Mouse (Mus musculus): ENCODE results near the gene Syt3.

The Syt3 gene

GRCm38 (mm10) chr7:44383980-44384715 lies at the start of gene Syt3:
Syt3 (plus strand) TSS chr7:44384102.
- DNase-seq (ENCODE audit: low read depth, low spot score) = peak; percentile 35

GRCm38 (mm10) chr7:44334139-44334538 lies 49.8 kb upstream of the Syt3 start:
- DNase-seq (ENCODE audit: low read depth, low spot score) = no peak

DNA sequence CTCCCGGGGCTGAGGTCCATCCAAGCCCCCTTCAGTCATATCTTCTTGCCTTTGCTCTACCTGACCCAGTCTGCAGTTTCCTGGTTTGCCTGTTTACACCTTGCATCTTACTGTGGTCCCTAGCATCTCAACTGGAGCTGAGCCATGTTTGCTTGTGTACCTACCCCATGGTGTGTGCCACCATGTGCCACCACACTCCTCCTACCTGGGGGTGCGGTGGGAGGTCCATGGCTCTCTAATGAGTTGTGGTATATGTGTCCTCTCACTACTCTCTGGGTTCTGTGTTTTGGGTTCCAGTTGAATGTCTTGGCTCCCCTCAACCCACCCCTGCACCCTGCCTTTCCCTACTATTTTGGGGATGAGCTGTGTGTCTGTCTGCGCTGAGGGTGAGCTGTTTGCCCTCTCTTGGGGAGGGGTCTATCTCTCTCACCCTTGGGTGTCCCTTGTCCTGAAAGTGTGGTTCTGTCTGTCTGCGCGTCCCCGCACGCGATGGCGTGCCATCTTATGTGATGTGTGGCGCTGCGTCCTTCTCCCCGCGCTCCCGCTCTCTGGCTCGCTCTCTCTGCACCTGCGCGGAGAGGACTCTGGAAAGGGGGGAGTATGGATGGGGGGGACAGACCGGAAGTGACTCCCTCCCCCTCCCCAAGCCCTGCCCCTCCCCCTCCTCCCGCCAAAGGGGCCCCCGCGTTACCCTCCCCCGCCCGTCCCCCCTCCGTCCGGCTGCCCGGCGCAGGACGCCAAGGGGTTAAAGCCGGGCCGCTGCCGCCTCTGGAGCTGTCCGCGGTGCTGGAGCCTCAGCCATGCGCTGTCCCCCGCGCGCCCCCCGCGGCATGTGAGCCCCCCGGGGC lies 48.6 kb upstream of the Syt3 start:
- no peak for DNase-seq (ENCODE audit: low read depth, low spot score)

DNA sequence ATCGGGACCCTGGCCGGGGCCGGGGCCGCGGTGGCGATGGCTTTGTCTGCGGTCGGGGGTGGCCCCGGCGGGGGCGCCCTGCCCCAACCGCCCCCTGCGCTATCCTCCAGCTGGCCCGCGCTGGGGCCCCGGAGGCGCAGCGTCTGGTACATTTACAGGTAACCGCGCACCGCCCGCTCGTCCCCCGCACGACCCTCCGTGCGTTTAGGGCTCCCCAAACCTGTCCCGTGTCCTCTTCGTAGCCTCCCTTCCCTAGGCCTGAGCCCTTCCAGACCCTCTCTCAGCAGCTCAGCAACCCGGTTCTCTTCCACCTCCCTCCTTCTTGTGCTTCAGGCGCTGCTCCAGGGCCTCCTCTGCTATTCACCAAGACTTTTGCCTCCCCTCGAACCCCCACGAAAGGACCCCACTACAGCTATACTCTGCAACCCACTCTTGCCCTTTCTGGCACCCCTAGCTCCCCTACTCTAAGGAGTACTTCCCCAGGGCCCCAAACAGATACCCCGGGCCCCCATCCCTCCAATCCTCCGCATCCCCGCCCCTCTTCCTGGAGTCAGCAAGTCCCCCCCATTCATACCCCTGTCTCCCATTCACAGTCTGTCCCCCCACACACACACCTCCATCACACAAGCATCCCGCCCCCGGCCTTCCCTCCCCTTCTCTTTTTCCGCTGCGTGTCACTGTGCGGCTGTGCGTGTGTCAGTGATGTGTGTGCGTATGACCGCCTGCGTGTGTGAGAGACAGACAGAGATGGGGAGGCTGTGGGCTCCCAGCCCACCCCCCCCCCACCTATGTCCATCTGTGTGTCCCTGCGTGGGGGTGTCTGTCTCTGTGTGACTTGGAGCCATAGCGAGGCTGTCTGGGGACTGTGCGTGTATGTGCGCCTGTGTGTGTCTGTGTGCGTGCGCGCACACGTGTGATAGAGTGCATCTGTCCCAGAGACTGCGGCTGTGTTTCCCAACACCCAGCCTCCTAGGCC lies 47.6 kb upstream of the Syt3 start:
- DNase-seq (ENCODE audit: low read depth, low spot score) = no peak

DNA sequence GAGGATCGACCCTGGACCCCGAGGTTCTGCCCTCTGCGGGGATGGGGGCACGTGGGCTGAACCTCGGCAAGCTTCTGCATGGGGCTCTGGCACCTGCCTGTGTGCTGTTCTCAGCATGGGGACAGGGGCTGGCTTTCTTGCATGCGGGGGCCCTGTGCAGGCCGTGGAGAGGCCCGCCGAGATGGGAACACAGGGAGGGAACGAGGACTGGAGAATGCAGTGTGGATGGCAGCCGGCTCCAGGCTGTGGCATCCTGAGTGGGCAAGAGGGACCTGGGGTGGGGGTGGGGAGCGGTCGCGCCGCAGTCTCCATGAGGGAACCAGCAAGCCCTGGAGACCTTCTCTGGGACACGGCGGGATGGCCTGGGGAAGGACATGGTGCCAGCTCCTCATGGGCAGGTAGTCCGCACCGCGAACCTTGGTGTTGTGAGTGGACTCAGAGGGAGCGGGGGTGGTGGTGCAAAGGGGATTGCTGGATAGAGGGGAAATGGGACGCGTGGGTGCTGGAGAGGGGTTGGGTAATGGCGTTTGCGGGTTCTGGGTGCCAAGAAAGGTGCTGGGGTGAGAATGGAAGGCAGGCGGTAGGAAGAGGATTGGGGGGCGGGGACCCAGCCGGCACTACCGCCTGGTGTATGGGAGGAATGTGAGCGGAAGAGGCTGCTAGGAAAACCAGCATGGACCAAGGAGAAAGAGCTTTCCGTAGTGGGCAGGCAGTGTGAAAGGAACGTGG lies 46.6 kb upstream of the Syt3 start:
- no peak for DNase-seq (ENCODE audit: low read depth, low spot score)

DNA sequence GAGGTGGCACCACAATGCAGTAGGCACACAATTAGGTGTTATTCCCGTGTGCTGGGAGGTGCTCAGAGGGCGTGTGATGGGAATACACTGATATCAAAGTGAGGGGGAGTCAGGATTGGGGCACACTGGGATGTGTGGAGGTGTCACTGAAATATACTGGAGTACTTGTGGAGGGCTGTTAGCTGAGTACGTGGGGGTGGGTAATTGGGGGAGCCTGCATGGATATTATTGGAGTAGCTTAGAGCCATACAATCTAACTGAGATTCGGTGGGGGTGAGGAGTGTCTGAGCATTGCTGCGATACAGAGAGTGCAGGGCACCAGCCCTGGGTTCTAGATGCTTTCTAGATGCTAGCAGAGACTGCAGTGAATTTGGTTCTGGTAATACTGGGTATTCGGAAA lies 43.7 kb upstream of the Syt3 start:
- no peak for DNase-seq (ENCODE audit: low read depth, low spot score)

DNA sequence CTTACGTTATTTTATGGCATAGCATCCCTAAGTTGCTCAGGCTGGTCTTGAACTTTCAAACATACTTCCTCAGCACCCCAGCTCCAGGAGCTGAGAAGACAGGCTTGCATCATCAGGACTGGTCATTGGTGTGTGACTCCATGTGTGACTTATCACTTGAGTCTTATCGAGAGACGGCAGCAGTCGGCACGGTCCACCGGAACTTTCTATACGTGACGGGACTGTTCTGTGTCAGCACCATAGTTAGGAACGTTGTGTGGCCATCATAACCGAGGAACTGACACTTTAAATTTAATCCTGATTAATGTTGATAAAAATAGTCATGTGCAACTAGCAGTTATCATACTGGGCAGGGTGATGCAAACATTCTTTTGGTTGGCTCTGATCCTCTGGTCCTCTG lies 42.8 kb upstream of the Syt3 start:
- DNase-seq (ENCODE audit: low read depth, low spot score) = no peak

DNA sequence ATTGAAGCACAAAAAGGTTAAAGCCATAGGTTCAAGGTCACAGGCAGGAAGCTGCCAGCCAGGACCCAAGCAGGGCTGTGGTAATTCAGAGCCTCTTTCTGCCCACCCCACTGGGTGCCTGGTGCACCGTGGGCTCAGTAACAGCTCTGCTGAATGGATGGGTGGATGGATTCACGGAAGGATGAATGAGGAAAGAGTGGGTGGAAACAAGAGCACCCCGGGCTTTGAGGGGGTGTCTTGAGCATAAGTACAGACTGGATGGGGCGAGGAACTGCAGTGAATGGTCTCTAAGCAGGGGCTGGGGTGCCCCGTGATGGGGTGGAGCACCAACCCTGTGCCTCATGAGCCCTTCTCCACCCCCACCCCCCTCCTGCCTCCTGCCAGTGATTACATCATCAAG lies 42.2 kb upstream of the Syt3 start:
- DNase-seq (ENCODE audit: low read depth, low spot score) = no peak

DNA sequence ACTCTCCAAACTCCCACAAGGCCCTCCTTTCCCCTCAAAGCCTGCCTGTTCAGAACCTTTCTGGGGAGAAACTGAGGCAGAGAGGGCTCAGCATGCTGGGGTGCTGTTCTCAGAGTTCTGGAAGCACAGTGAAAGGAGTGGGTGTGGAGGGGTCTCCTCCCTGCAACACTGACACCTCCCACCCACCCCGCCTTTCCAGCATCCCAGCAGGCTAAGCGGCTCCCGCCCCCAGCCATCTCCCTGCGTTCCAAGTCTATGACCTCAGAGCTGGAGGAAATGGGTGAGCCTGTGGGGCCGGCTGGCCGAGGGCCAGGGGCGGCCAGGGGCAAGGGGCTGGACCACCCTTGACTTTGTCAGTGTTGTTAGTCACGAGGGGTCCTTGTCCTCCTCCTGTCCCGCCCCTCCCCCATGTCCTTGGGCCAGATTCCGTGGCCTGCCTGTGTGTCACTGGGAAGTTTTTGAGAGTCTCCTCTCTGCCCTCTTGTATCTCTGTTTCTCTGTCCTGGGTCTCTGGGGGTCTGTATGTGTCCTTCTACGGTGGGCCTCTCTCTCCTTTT lies 40.4 kb upstream of the Syt3 start:
- DNase-seq (ENCODE audit: low read depth, low spot score) = no peak

DNA sequence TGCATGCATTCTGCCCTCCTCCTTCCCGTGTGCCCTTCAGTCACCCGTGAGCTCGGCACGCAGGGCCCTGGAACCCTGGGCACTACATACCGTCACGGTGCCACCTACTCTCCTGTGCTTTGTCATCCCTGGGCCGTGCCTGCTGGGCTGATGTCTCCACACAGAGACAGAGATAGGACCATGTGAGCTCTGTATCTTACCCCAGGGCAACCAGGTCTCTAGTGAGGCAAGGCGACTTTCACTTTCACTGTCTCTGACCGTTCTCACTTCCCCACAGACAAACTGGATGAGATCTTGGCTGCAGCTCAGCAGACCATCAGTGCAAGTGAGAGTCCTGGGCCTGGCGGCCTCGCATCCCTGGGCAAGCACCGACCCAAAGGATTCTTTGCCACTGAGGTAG lies 39.3 kb upstream of the Syt3 start:
- DNase-seq (ENCODE audit: low read depth, low spot score) = no peak

DNA sequence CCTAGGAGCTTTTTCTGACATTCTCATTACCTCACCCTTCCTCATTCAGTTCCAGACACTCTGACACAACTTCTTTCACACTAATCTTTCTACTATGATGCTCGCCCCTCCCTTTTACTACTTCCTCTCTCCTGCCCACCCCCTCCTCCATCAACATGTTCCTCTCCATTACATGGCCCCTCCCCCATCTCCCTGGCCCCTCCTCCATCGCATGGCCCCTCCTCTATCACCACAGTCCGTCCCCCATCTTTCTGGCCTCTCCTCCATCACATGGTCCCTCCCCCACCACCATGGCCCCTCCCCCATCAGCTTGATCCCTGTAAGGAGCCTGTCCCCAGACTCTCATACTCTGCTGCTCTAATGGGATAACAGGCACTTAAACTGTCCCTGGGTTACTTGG lies 34.9 kb upstream of the Syt3 start:
- DNase-seq (ENCODE audit: low read depth, low spot score) = no peak

- peak; percentile 87 for DNase-seq (ENCODE audit: low read depth, low spot score)
Observed at GRCm38 (mm10) chr7:44350957-44351711, 32.8 kb upstream of the Syt3 start.

- DNase-seq (ENCODE audit: low read depth, low spot score) = no peak
Observed at GRCm38 (mm10) chr7:44351881-44352749, 31.8 kb upstream of the Syt3 start.

DNA sequence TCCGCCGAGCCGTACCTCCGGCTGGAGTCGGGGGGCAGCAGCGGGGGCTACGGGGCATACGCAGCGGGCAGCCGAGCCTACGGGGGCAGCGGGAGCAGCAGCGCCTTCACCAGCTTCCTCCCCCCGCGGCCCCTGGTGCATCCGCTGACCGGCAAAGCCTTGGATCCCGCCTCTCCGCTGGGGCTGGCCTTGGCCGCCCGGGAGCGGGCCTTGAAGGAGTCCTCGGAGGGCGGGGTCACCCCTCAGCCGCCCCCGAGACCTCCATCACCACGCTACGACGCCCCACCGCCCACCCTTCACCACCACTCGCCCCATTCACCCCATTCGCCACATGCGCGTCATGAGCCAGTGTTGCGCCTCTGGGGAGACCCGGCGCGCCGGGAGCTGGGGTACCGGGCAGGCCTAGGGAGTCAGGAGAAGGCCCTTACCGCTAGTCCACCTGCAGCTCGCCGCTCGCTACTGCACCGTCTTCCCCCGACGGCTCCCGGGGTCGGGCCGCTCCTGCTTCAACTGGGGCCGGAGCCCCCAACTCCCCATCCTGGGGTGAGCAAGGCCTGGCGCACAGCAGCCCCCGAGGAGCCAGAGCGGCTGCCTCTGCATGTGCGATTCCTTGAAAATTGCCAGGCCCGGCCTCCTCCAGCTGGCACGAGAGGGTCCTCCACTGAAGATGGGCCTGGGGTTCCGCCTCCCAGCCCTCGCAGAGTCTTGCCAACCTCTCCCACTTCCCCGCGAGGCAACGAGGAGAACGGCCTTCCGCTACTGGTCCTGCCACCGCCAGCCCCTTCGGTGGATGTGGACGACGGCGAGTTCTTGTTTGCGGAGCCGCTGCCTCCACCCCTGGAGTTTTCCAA lies 30.9 kb upstream of the Syt3 start:
- DNase-seq (ENCODE audit: low read depth, low spot score) = no peak

DNA sequence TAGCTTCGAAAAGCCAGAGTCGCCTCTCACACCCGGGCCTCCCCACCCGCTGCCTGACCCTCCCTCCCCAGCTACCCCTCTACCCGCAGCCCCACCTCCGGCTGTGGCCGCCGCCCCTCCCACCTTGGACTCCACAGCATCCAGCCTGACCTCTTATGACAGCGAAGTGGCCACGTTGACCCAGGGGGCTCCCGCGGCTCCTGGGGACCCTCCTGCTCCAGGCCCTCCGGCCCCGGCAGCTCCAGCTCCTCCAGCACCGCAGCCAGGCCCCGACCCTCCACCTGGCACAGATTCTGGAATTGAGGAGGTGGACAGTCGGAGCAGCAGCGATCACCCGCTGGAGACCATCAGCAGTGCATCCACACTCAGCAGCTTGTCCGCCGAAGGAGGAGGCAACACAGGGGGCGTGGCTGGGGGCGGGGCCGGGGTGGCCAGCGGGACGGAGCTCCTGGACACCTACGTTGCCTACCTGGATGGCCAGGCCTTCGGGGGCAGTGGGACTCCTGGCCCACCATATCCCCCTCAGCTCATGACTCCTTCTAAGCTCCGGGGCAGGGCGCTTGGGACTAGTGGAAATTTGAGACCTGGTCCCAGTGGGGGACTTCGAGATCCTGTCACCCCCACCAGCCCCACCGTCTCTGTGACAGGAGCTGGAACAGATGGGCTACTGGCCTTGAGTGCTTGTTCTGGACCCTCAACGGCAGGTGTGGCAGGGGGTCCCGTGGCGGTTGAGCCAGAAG lies 30.1 kb upstream of the Syt3 start:
- DNase-seq (ENCODE audit: low read depth, low spot score) = no peak

DNA sequence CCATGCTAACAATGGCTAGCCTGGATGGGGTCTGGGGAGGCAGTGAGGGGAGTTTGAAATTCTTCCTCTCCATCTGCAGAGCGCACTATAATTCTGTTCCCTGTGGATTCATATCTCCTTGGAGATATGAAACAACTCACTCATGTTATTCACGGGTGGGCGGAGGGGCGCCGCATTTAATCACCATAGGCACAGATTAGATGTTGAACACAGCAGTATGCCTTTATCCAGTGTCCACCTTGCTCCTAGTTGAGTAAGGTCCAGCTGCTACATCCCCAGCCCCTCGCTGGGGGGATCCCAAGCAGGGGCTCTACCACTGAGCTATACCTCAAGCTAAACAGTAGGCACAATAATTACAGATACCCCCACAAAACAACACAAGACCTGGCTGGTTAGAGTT lies 28.5 kb upstream of the Syt3 start:
- DNase-seq (ENCODE audit: low read depth, low spot score) = no peak

Data from 3T3-L1 (cell line).